Mouse (Mus musculus) CH12.LX (cell line): ENCODE results near the gene Tmem219.

Source experiments
- CTCF ChIP-seq, 2 experiments: IDR thresholded peaks in 1 of 2; conservative IDR thresholded peaks in 1 of 2; 2 replicates each; pipeline ENCODE4 v1.5.1; 2011 to 2012; ENCODE audit warnings: low read depth in 2 of 2, low read length in 2 of 2, improper control_type of control experiment in 1 of 2, inconsistent platforms in 1 of 2, mild to moderate bottlenecking in 1 of 2, moderate library complexity in 1 of 2
- EP300 ChIP-seq: IDR thresholded peaks from 2 replicates; pipeline ENCODE4 v1.6.1; 2011; ENCODE audit warnings: low read length, improper control_type of control experiment
- IRF4 ChIP-seq: IDR thresholded peaks from 2 replicates; pipeline ENCODE4 v1.6.1; 2014; ENCODE audit warnings: low read depth, mild to moderate bottlenecking, inconsistent platforms, low read length, improper control_type of control experiment
- POLR2A ChIP-seq: IDR thresholded peaks from 2 replicates; pipeline ENCODE4 v1.6.1; 2011; ENCODE audit warnings: low read depth, mild to moderate bottlenecking, improper control_type of control experiment, low read length
- RAD21 ChIP-seq: IDR thresholded peaks from 2 replicates; pipeline ENCODE4 v1.6.1; 2011; ENCODE audit warnings: low read depth, mild to moderate bottlenecking, low read length, improper control_type of control experiment, moderate library complexity
- TBP ChIP-seq: conservative IDR thresholded peaks from 2 replicates; pipeline ENCODE4 v1.6.1; 2011; ENCODE audit warnings: low read depth, low read length, improper control_type of control experiment
- TCF12 ChIP-seq: IDR thresholded peaks from 2 replicates; pipeline ENCODE4 v1.6.1; 2014; ENCODE audit warnings: low read depth, mild to moderate bottlenecking, inconsistent platforms, low read length, improper control_type of control experiment
- ZNF384 ChIP-seq: IDR thresholded peaks from 2 replicates; pipeline ENCODE4 v1.6.1; 2012; ENCODE audit warnings: low read depth, low read length, improper control_type of control experiment, inconsistent platforms

DNA sequence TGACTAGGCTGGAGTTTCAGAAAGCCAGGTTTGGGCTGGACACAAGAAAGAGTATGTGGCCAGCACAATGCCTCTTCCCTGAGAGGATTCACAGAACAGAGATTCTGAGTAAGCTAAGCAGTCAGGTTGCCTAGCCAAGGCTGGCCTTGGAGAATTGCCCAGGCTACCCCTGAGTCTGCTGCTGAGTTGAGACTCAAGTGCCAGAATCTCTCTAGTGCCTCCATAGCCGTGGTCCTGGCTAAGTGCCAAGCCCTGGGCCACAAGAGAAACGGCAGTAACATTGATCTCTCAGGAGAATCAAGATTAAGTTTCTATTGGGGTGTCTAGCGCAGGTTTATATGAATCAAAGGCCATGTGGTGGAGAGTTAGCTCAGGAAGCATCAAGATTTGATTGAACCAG, 42.9 kb upstream of the Tmem219 start:
- TF ChIP-seq IRF4 = no peak
- no peak for TF ChIP-seq ZNF384
- TF ChIP-seq EP300 = no peak
- no peak for TF ChIP-seq TCF12
- no peak for TF ChIP-seq TBP
- TF ChIP-seq RAD21 = no peak
- TF ChIP-seq CTCF (conservative IDR thresholded peaks at IDR 0.05 in 1 of 2, IDR thresholded peaks at IDR 0.05 in 1 of 2; ENCODE audit: low read depth in 2 of 2, low read length in 2 of 2) = no peak
- TF ChIP-seq POLR2A = no peak
